13 mouse cellular contexts compared by ENCODE assay signal in genomic region chr3:55789856-55790255, GRCm38 (mm10). TPM values are rescaled to one million over a fixed set of nuclear protein-coding genes. Genes with fewer than 3 reads are reported as not detected.
A peak's percentile ranks its signal among the peaks of the same experiment; 100 is the strongest.
DNase-seq lines count a peak whose midpoint lies in the region; ATAC-seq lines count a peak whose summit lies in the region.
"Had no signal": no experiment of that assay in that cellular context is flagged by ENCODE, and none has a peak within 500 bp of the region (broad histone marks: within the 10 kb centered on the region; RNA-seq: fewer than 3 reads in every experiment).

No protein-coding gene starts in this region.

- peak overlapping the region; percentile 41; the same call in 1 of the 2 replicates for H3K27ac ChIP-seq in hindbrain, embryonic 12.5 days
- no peak overlapping the region for H3K27ac ChIP-seq in hindbrain, embryonic 10.5 days
- peak overlapping the region; percentile 82 for H3K27ac ChIP-seq in midbrain, embryonic 14.5 days (replicated peaks; ENCODE audit: low read depth, low read length)

- H3K4me2 ChIP-seq in hindbrain, embryonic 12.5 days (replicated peaks), result no peak overlapping the region
- H3K4me2 ChIP-seq in midbrain, embryonic 14.5 days (ENCODE audit: low read length), result no peak overlapping the region; the same call in 1 of the 2 replicates

- 32% methylated on average over 2 of the region's 2 CpGs for WGBS in hindbrain, embryonic 12.5 days
- WGBS in hindbrain, embryonic 10.5 days, result 38% methylated on average over 2 of the region's 2 CpGs
- 12% methylated on average over 2 of the region's 2 CpGs for WGBS in midbrain, embryonic 14.5 days

- H3K9me3 ChIP-seq in hindbrain, embryonic 12.5 days (replicated peaks), result no peaks in the 10 kb centered on the region
- no peaks in the 10 kb centered on the region for H3K9me3 ChIP-seq in hindbrain, embryonic 10.5 days
- H3K9me3 ChIP-seq in midbrain, embryonic 14.5 days (ENCODE audit: control insufficient read depth, low read length), result no peaks in the 10 kb centered on the region

- no peaks in the 10 kb centered on the region for H3K36me3 ChIP-seq in hindbrain, embryonic 12.5 days
- H3K36me3 ChIP-seq in hindbrain, embryonic 10.5 days, result no peaks in the 10 kb centered on the region
- no peaks in the 10 kb centered on the region for H3K36me3 ChIP-seq in midbrain, embryonic 14.5 days (ENCODE audit: control insufficient read depth, insufficient read depth, low read length)

- intact Hi-C loops in left cerebral cortex, postnatal 36 days (cut with DNase I), result no loop called here

- DNase-seq in cerebellum, adult 18-20 months, result peak; percentile 30 to 36
- no peak for DNase-seq in hindbrain, embryonic 10.5 days (ENCODE audit: low spot score)
- peak; percentile 60 for DNase-seq in midbrain, embryonic 14.5 days
- DNase-seq in spleen, adult 18-20 months, result no peak
- DNase-seq in left cerebral cortex, postnatal 36 days (ENCODE audit: low spot score in 2 of 2), result no peak
- DNase-seq: adrenal gland, postnatal 36 days; cerebellum, adult 11-12 months; heart, postnatal 10 days; kidney, adult 8-10 months; lung, adult 2 months had no signal

- H3K27me3 ChIP-seq in hindbrain, embryonic 12.5 days, result peaks cover 12% of the 10 kb centered on the region
- H3K27me3 ChIP-seq in hindbrain, embryonic 10.5 days (ENCODE audit: insufficient read depth, poor library complexity, severe bottlenecking), result peaks cover 42% of the 10 kb centered on the region
- H3K27me3 ChIP-seq in midbrain, embryonic 14.5 days (ENCODE audit: control insufficient read depth, insufficient read depth, low read length), result no peaks in the 10 kb centered on the region

- ATAC-seq in cerebellum, adult (ENCODE audit: insufficient number of reproducible peaks, low FRiP score, low TSS enrichment), result no peak
- peak; percentile 9; the same call in 1 of the 2 replicates for ATAC-seq in hindbrain, embryonic 12.5 days (ENCODE audit: low FRiP score)
- ATAC-seq in common myeloid progenitor, adult 5-6 weeks (replicated peaks; ENCODE audit: low read depth, poor library complexity, severe bottlenecking), result peak; percentile 43
- ATAC-seq in midbrain, embryonic 14.5 days (ENCODE audit: low FRiP score, low TSS enrichment), result no peak

- peaks cover 12% of the 10 kb centered on the region; the same call in 1 of the 2 replicates for H3K4me1 ChIP-seq in hindbrain, embryonic 12.5 days
- peaks cover 23% of the 10 kb centered on the region for H3K4me1 ChIP-seq in hindbrain, embryonic 10.5 days (replicated peaks)
- peaks cover 25% of the 10 kb centered on the region for H3K4me1 ChIP-seq in midbrain, embryonic 14.5 days (ENCODE audit: control insufficient read depth, insufficient read depth, low read length)

- H3K4me3 ChIP-seq in hindbrain, embryonic 12.5 days, result no peak overlapping the region
- H3K4me3 ChIP-seq in hindbrain, embryonic 10.5 days, result no peak overlapping the region
- no peak overlapping the region for H3K4me3 ChIP-seq in midbrain, embryonic 14.5 days (replicated peaks; ENCODE audit: low read depth, low read length)

- no peak overlapping the region for H3K9ac ChIP-seq in hindbrain, embryonic 12.5 days
- no peak overlapping the region; the same call in 1 of the 2 replicates for H3K9ac ChIP-seq in midbrain, embryonic 14.5 days (replicated peaks; ENCODE audit: low read length)

RNA-seq across cellular contexts. Expression of gene Mab21l1, which starts 7.5 kb away (rescaled TPM):
- 104 and 115 TPM in 2 replicates for polyA plus RNA-seq in hindbrain, embryonic 12.5 days (2016; fragmentation: Nextera tagmentation; extraction: Ambion mirVana)
- 26.8 and 57.6 TPM in 2 replicates for polyA plus RNA-seq in hindbrain, embryonic 10.5 days (2016; fragmentation: Nextera tagmentation; extraction: Ambion mirVana)
- total RNA-seq in common myeloid progenitor, adult 5-6 weeks (2017), result not detected in 2 replicates
- 218 and 237 TPM in 2 replicates for polyA plus RNA-seq in midbrain, embryonic 14.5 days (2014; fragmentation: Nextera tagmentation; extraction: Ambion mirVana)
- 1 to 10 TPM in 1 of 2 experiments, under 1 TPM in 1; 0.89 to 1.9 TPM for total RNA-seq in left cerebral cortex, postnatal 36 days (2021)

Comparison
In these comparisons a context has a peak if more than half of its experiments do, and no peak if none do; other contexts are left out.
1. DNase-seq: peak in cerebellum, adult 18-20 months (2 of 2) and midbrain, embryonic 14.5 days (single experiment); none in hindbrain, embryonic 10.5 days (single experiment), spleen, adult 18-20 months (0 of 2) and left cerebral cortex, postnatal 36 days (0 of 2).
2. ATAC-seq: peak in hindbrain, embryonic 12.5 days (single experiment) and common myeloid progenitor, adult 5-6 weeks (single experiment); none in cerebellum, adult (single experiment) and midbrain, embryonic 14.5 days (single experiment).